Mouse (Mus musculus): ENCODE results near the gene Cd47.

The Cd47 gene

DNA sequence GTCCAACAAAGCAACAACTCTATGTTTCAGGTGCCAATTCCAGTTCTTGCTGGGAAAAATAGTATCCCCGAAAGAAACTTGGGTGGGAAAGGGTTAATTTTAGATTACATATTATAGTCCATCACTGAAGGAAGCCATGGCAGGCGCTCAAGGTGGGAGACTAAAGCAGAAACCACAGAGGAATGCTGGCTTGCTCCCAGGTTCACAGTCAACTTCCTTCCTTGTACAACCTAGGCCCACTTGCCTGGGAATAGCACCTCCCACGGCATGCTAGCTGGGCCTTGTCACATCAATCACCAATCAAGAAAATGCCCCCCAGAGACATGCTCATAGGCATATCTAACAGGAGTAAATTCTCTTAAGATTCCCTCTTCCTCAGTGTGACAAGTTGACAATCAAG, 32.0 kb downstream of the Cd47 start:
- DNase-seq (ENCODE audit: inconsistent ontology term), result no peak

DNA sequence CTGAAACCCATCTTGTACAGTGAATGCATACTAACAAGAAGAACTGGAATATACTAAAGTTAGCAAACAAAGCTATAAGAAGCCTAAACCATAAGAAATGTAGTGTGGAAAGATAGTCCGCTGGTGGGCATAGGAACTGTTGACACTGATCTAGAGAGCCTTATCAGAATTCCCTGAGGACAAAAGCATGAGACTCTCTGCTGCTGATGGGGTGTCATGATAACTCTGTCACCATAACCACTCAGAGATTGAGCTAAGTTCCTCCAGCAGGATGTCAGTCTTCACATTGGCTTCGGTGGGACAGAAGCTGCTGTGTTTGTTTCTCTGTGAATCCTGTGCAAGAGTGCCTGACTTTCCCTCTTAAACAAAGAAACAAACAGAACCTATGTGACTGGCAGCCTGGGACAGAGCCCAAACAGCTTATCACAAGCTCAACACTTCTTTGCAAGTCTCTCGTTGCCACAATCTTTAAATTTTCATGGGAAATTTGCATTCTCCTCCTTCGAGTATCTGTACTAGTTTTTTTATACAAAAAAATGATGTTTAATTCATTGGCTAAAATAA, 33.9 kb downstream of the Cd47 start:
- DNase-seq (ENCODE audit: inconsistent ontology term), result no peak

DNA sequence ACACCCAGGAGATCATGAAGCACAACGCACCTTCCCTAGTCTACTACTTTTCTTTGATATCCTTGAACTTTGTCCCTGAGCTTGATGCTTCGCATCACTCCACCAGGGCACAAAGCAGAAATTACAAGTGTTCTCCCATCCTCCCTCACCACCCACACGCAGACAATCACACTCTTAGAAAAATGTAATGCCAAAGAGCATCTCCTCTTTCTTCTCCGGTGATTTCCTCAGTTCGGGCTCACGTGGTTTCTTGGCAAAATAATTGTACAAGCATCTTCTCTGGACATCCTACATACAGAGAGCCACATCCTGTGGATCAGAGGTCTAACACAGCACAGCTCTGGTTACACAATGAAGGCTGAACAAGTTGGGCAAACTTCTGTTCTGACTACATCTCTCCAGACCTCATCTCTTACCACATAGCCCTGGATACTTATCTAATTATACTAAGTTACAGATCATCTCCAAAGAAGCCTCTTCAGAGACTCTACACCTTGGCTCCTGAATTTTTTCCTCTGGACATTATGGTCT, 36.4 kb downstream of the Cd47 start:
- DNase-seq (ENCODE audit: inconsistent ontology term), result no peak

GRCm38 (mm10) chr16:49838923-49839322, 38.6 kb downstream of the Cd47 start:
- no peak for DNase-seq (ENCODE audit: inconsistent ontology term)

GRCm38 (mm10) chr16:49839681-49840535, 39.6 kb downstream of the Cd47 start:
- no peak for DNase-seq (ENCODE audit: inconsistent ontology term)

DNA sequence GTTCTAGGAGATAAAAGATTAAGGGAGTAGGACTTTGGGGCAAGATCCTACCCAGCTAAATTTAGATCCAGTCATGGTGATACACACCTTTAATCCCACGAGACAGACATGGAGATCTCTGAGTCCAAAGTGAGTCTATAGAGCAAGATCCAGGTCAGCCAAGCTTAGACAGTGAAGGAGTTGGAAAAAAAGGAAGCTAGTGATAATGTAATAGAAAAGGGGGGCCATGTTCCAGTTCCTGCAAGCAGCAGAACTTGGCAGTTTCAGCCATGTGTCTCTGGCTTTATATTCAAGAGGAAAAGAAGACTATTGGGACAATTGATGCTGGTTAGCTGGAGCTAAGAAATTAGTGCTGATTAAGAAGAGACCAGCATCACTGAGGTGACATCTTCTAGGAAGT, 43.4 kb downstream of the Cd47 start:
- DNase-seq (ENCODE audit: inconsistent ontology term), result no peak

DNA sequence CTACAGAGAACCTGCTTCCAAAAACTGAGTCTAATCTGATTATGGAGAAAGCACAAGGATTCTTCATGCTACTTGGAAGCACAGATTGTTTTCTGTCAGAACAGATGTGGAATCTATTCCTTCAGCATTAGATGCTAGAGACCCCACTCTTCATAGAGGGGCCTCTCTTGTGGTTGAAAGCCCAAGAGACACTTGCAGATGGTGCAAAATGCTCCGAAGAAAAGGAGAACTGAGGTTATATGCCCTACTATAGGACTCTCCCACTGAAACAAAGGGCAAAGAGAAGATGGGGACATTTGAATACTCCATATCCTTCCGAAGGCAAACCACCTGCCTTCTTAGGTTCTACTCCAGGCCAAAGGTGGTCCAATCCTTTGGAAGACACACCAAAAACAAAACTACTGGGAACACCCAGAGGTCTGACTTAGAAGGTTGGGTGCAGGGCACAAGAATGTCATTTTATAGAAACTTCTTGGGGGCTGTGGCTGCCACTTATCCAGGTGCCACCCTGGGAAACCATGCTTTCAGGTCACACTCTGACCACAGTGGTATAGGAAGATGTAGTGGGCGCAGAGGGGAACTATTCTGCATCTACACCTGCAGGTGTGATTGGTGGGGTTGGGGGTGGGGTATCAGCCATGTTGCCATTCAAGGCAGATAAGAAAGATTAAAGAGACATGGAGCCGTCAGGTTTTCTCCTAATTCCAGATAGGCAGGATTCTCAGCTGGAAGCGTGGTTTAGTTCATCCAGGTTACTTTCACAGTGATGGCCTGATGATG, 47.1 kb downstream of the Cd47 start:
- DNase-seq (ENCODE audit: inconsistent ontology term), result no peak

- no peak for DNase-seq (ENCODE audit: inconsistent ontology term)
Observed at GRCm38 (mm10) chr16:49848651-49849050, 48.3 kb downstream of the Cd47 start.

GRCm38 (mm10) chr16:49852940-49853339, 52.6 kb downstream of the Cd47 start:
- DNase-seq (ENCODE audit: inconsistent ontology term), result no peak

DNA sequence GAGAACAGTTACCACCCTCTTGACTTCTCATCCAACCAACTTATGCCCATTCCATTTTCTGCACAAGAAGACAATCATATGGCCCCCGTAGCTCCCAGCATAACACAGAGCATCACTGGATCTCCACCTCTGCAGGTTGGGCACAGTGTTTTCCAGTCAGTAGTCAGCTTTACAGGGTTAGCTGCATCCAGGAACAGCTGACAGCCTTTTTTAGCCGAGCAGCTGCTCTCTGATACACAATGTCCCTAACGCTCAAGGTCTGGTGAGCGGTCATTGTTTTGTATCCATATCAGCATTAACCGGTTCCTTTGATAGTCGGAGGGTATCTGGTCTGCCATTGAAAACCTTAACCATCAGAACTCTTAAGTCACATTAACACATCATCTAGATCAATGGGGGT, 53.3 kb downstream of the Cd47 start:
- no peak for DNase-seq (ENCODE audit: inconsistent ontology term)

DNA sequence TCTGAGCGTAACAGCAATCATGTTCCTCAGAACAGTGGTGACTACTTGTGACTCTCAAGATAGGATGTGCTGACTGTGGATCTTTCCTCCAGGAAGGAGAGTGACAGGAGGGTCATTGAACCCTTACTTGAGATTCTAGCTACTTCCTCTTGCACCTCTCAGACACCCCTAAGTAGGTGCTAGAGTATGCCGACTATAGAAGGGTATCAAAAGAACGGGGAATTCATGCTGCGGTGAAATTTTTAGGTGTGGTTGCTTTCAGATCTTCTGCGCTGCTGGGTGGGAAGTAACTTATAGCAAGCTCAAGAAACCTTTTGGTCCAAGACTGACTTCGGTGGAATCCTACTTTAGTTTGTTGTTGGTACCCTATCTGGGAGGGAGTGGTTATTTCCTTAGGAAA, 53.9 kb downstream of the Cd47 start:
- DNase-seq (ENCODE audit: inconsistent ontology term), result no peak

GRCm38 (mm10) chr16:49854931-49855835, 54.9 kb downstream of the Cd47 start:
- peak; percentile 96 for DNase-seq (ENCODE audit: inconsistent ontology term)

DNA sequence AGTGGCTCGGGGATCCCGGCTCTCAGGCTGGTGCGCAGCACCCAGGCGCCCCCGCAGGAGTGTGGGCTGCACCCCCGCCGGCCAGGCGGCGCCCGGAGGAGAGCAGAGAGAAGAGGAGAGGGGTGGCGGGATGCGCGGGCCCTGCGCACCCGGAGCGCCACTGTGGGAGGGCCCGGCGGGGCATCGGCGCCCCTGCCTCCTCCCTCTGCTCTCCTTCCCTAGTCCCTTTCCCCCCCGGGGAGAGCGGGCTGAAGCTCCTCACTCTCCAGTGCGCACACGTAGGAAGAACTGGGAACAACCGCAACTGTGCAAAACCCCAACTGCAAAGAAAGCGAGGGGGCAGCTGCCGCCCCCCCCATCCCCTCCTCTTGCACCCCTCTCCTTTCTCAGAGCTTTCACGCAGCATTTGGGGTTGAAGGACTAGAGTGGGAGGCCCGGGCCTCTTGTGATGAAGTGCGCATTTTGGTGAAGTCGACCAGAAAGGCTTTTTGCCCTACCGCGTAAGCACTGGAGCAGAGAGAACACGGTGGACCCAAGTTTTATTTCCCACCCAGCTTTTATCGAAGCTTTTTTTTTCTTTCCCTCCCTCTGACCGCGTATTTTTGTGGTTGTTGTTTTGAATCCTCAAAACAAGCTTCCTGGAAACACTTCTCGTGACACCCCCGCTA, 55.6 kb downstream of the Cd47 start:
- DNase-seq (ENCODE audit: inconsistent ontology term), result no peak

DNA sequence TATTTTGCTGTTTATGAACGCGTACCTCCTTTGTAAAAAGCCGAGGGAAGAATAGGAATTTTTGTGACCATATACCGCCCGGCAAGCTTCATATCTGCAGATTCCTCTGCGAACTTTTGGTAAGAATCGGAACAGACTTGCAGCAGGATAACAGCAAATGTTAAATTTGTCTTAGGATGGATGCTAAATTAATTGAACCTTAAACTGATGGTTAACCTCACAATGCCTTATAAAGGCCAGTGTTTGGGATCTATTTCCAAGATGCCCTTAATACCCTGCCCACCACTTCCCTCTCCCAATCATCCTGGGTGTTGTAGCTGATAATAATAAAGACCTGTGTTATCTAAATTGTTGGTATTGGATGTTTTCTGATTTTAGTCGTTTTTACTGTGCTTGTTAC, 56.3 kb downstream of the Cd47 start:
- peak; percentile 30 for DNase-seq (ENCODE audit: inconsistent ontology term)

DNA sequence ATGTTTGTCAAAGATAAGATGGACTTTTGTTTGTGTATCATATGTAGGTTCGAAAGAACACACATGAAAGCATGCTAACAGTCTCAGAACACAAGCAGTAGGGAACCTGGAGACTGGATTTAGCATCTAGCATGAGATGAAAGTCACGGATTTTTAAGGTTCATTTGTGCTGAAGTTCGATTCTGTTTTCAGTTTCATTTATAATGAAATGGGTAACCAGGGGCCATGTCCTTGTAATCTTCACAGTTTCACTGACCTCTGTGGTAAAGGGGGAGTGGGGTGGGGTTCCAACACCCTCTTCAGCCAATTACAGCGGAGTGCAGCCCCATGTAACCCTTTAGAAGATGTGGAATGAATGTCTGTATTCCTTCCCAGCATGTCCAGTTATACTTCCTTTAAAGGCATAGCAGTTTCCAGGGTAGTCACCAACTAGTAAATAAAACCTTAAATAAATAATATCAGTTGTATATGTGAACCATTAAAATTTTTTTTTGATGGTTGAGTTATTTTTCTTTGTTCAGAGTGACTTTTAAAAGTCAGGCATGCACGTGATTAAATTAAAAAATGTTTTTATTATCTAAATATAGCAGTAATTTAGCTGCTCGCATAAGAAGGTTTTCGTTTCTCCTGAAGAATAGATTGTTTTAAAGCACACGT, 57.3 kb downstream of the Cd47 start:
- peak; percentile 74 for DNase-seq (ENCODE audit: inconsistent ontology term)

DNA sequence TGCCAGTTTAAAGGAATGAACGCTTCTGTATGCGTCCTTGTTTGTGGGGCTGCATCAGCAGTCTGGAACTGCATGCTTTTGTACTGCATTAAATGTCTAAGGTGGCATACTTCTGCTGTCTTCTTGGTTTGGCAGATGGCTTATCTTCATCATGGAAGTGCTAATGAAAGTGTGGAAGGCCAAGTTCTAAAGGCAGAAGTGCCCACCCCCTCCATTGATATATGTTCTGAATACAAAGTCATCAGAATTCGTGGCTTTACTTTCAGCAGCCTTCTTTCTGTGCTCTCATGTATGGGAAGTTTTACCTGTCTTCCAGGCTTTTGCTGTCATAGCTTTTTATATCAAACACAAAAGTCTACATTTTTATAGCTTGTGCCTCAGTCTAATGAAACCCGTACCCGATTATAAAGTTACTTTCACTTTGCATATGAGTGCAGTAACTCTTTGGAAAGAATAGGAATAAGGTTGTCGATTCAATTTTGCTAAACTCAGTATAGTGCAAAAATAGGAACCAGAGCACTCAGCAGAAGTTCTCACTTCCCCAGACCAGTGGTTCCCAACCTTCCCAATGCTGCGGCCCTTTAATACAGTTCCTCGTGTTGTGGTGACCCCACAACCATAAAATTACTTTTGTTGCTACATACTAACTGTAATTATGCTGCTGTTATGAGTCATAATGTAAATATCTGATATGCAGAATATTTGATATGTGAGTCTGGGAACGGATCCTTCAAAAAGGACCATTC, 58.0 kb downstream of the Cd47 start:
- DNase-seq (ENCODE audit: inconsistent ontology term), result peak; percentile 20

DNA sequence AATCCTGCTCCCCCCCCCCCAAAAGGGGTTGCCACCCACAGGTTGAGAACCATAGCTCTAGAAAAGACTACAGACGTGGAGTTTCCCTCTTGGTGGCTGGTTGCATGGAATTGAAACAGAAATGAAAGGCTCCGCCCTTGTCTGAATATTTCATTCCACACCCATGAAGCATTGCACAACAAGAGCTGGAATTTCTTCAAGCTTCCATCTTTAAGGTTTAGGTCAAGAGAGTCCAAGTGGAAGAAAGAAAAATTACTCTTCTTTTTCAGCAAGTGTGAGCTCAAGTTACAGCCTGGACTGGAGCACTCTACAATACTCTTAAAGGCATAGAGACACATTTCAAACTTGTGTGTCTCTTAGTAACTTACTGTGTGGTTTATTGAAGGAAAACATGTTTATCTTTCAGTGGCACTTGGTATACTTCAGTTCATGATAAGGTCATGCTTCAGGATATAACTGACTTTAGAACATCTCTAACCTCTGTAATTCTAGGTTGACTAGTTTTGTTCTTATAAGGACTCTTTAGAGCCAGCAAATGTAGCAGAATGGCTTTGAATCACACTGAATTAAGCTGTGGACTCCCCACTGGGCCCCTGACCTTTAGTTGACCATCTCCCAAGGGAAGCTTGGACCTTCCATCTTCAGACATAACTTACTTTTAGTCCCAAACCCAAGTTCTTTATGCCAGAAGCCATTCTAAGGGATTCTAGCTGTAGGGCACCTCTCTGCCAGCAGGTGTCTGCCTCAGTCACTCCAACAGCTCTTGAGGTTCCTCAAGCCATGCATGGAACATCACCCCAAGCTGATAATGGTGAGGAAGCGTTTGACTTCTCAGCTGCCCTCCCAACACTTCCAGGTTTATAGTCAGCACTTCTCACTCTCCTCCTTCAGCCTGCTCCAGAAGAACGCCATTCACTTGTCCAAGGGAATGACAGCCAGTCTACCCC, 58.8 kb downstream of the Cd47 start:
- peak; percentile 77 for DNase-seq (ENCODE audit: inconsistent ontology term)

DNA sequence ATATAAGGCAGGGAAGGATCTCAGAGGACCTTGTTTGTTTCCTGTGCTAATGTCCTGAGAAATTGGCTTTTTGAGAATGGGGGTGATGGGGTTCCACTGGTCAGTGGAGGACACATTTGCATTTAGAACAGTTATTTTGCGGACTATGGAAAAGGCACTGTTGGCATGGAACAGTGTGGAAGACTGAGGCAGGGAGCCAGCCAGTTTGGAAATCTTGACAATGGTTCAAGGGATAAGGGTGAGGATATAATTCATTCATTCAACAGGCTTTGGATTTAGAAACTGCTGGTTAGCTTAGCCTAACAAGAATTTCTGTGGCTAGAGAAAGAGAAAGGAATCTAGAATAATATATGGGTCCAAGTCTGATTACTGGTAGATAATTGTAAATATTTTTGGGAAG, 61.7 kb downstream of the Cd47 start:
- DNase-seq (ENCODE audit: inconsistent ontology term), result no peak

Data from Muller cell, postnatal 12 days (primary cell).